In genomic region chr10:102042513-102042912, GRCm38 (mm10) we compare ENCODE assay signal across 21 mouse cellular contexts.
DNase-seq lines count a peak whose midpoint lies in the region; ATAC-seq and TF ChIP-seq lines count a peak whose summit lies in the region.
"Had no signal": no experiment of that assay in that cellular context is flagged by ENCODE, and none has a peak within 500 bp of the region (broad histone marks: within the 10 kb centered on the region; RNA-seq: fewer than 3 reads in every experiment).

No protein-coding gene starts in this region.

- WGBS in hindbrain, embryonic 11.5 days, result 58% methylated on average over 2 of the region's 2 CpGs
- WGBS in hindbrain, embryonic 10.5 days, result 56% methylated on average over 2 of the region's 2 CpGs
- WGBS in hindbrain, embryonic 16.5 days, result 46% methylated on average over 2 of the region's 2 CpGs
- WGBS in kidney, adult 2 months, result 73% methylated on average over 2 of the region's 2 CpGs

- H3K4me2 ChIP-seq in hindbrain, embryonic 11.5 days (replicated peaks; ENCODE audit: low read depth, low read length), result no peak overlapping the region
- no peak overlapping the region for H3K4me2 ChIP-seq in hindbrain, embryonic 16.5 days (ENCODE audit: low read length)
- H3K4me2 ChIP-seq: limb, embryonic 12.5 days; liver, embryonic 13.5 days; lung, embryonic 15.5 days; neural tube, embryonic 12.5 days had no signal

- DNase-seq in adrenal gland, adult 2 months, result peak; percentile 42
- DNase-seq in adrenal gland, postnatal 4 days (ENCODE audit: low spot score in 2 of 2), result no peak
- no peak for DNase-seq in hindbrain, embryonic 11.5 days (ENCODE audit: low spot score)
- no peak for DNase-seq in hindbrain, embryonic 10.5 days (ENCODE audit: low spot score)
- peak; percentile 2 to 14 for DNase-seq in adrenal gland, postnatal 36 days
- DNase-seq in kidney, adult 11 months, result no peak
- no peak for DNase-seq in kidney, adult 2 months
- DNase-seq: cerebellum, adult 11 months; cerebellum, postnatal 36 days; kidney, adult 18-20 months; kidney, postnatal 10 days; liver, embryonic 13.5 days; thymus, postnatal 36 days had no signal

- H3K36me3 ChIP-seq in hindbrain, embryonic 11.5 days (ENCODE audit: control insufficient read depth, insufficient read depth, low read length), result no peaks in the 10 kb centered on the region
- H3K36me3 ChIP-seq in hindbrain, embryonic 10.5 days, result no peaks in the 10 kb centered on the region
- no peaks in the 10 kb centered on the region for H3K36me3 ChIP-seq in hindbrain, embryonic 16.5 days (ENCODE audit: control insufficient read depth, insufficient read depth, low read length)
- H3K36me3 ChIP-seq in kidney, adult 2 months (ENCODE audit: control insufficient read depth, insufficient read depth, low read length), result no peaks in the 10 kb centered on the region
- H3K36me3 ChIP-seq: heart, embryonic 10.5 days; limb, embryonic 12.5 days; liver, embryonic 13.5 days; lung, embryonic 15.5 days; neural tube, embryonic 12.5 days had no signal

- ATAC-seq in hindbrain, embryonic 11.5 days (ENCODE audit: low FRiP score), result peak; percentile 75; the same call in 1 of the 2 replicates
- ATAC-seq in hindbrain, embryonic 16.5 days, result peak; percentile 91
- ATAC-seq: activated CD4-positive, CD25-positive, alpha-beta regulatory T cell, adult 4 months had no signal

- H3K27ac ChIP-seq in hindbrain, embryonic 11.5 days (ENCODE audit: low read depth, low read length), result no peak overlapping the region
- H3K27ac ChIP-seq in hindbrain, embryonic 10.5 days, result no peak overlapping the region
- no peak overlapping the region for H3K27ac ChIP-seq in hindbrain, embryonic 16.5 days (ENCODE audit: low read depth, low read length)
- no peak overlapping the region for H3K27ac ChIP-seq in kidney, adult 2 months (ENCODE audit: insufficient read depth, low read depth, low read length)
- H3K27ac ChIP-seq: heart, embryonic 10.5 days; limb, embryonic 12.5 days; liver, embryonic 13.5 days; lung, embryonic 15.5 days; macrophage; neural tube, embryonic 12.5 days had no signal

- no peak for TF ChIP-seq POLR2A in kidney, adult 2 months (IDR thresholded peaks at IDR 0.05; ENCODE audit: low read depth, low read length)

- H3K9ac ChIP-seq in hindbrain, embryonic 11.5 days (ENCODE audit: low read depth, low read length), result no peak overlapping the region
- H3K9ac ChIP-seq in hindbrain, embryonic 16.5 days (ENCODE audit: low read depth, low read length), result no peak overlapping the region
- H3K9ac ChIP-seq: limb, embryonic 12.5 days; liver, embryonic 13.5 days; lung, embryonic 15.5 days; neural tube, embryonic 12.5 days had no signal

- TF ChIP-seq CTCF in kidney, adult 2 months (conservative IDR thresholded peaks at IDR 0.05; ENCODE audit: insufficient read depth, insufficient read length, low read depth, low read length), result no peak

- no peaks in the 10 kb centered on the region for H3K27me3 ChIP-seq in hindbrain, embryonic 11.5 days (ENCODE audit: control insufficient read depth, insufficient read depth, low read length)
- H3K27me3 ChIP-seq in hindbrain, embryonic 10.5 days (ENCODE audit: insufficient read depth, poor library complexity, severe bottlenecking), result no peaks in the 10 kb centered on the region
- H3K27me3 ChIP-seq in hindbrain, embryonic 16.5 days (replicated peaks; ENCODE audit: control insufficient read depth, insufficient read depth, low read length), result no peaks in the 10 kb centered on the region
- H3K27me3 ChIP-seq in kidney, adult 2 months (replicated peaks; ENCODE audit: control insufficient read depth, insufficient read depth, low read length), result no peaks in the 10 kb centered on the region
- H3K27me3 ChIP-seq: limb, embryonic 12.5 days; liver, embryonic 13.5 days; lung, embryonic 15.5 days; neural tube, embryonic 12.5 days had no signal

- H3K4me1 ChIP-seq in hindbrain, embryonic 11.5 days (replicated peaks; ENCODE audit: control insufficient read depth, insufficient read depth, low read length), result no peaks in the 10 kb centered on the region
- peaks cover 4% of the 10 kb centered on the region; the same call in 1 of the 2 replicates for H3K4me1 ChIP-seq in hindbrain, embryonic 10.5 days (replicated peaks)
- no peaks in the 10 kb centered on the region for H3K4me1 ChIP-seq in hindbrain, embryonic 16.5 days (ENCODE audit: control insufficient read depth, insufficient read depth, low read depth, low read length)
- no peaks in the 10 kb centered on the region for H3K4me1 ChIP-seq in kidney, adult 2 months (ENCODE audit: control insufficient read depth, insufficient read depth, low read length)
- H3K4me1 ChIP-seq: heart, embryonic 10.5 days; limb, embryonic 12.5 days; liver, embryonic 13.5 days; lung, embryonic 15.5 days; neural tube, embryonic 12.5 days had no signal

- no peaks in the 10 kb centered on the region for H3K9me3 ChIP-seq in hindbrain, embryonic 11.5 days (ENCODE audit: control insufficient read depth, low read length)
- H3K9me3 ChIP-seq in hindbrain, embryonic 10.5 days, result no peaks in the 10 kb centered on the region
- H3K9me3 ChIP-seq in hindbrain, embryonic 16.5 days (ENCODE audit: control insufficient read depth, low read length), result no peaks in the 10 kb centered on the region
- H3K9me3 ChIP-seq: heart, embryonic 10.5 days; limb, embryonic 12.5 days; liver, embryonic 13.5 days; lung, embryonic 15.5 days; neural tube, embryonic 12.5 days had no signal

- H3K4me3 ChIP-seq in hindbrain, embryonic 11.5 days (ENCODE audit: low read depth, low read length), result no peak overlapping the region
- no peak overlapping the region for H3K4me3 ChIP-seq in hindbrain, embryonic 10.5 days
- no peak overlapping the region for H3K4me3 ChIP-seq in hindbrain, embryonic 16.5 days (ENCODE audit: low read length)
- no peak overlapping the region for H3K4me3 ChIP-seq in kidney, adult 2 months (ENCODE audit: insufficient read depth, low read depth, low read length)
- H3K4me3 ChIP-seq: erythroblast, embryonic 14.5 days; heart, embryonic 10.5 days; limb, embryonic 12.5 days; liver, embryonic 13.5 days; lung, embryonic 15.5 days; neural tube, embryonic 12.5 days had no signal

Comparison
In these comparisons a context has a peak if more than half of its experiments do, and no peak if none do; other contexts are left out.
1. DNase-seq: peak in adrenal gland, adult 2 months (single experiment) and adrenal gland, postnatal 36 days (2 of 2); none in adrenal gland, postnatal 4 days (0 of 2), hindbrain, embryonic 11.5 days (single experiment), hindbrain, embryonic 10.5 days (single experiment), kidney, adult 11 months (single experiment) and kidney, adult 2 months (single experiment).